Mouse (Mus musculus) heart, postnatal 0 days (tissue): ENCODE data around the gene Prl3d3.

Experiments used
- CTCF ChIP-seq: IDR thresholded peaks from 2 replicates; pipeline ENCODE4 v1.5.1; 2016; ENCODE audit warnings: antibody characterized with exemption, control low read depth, low read depth
- EP300 ChIP-seq: IDR thresholded peaks from 2 replicates; pipeline ENCODE4 v1.6.1; 2016; ENCODE audit warnings: antibody characterized with exemption, low read depth

DNA sequence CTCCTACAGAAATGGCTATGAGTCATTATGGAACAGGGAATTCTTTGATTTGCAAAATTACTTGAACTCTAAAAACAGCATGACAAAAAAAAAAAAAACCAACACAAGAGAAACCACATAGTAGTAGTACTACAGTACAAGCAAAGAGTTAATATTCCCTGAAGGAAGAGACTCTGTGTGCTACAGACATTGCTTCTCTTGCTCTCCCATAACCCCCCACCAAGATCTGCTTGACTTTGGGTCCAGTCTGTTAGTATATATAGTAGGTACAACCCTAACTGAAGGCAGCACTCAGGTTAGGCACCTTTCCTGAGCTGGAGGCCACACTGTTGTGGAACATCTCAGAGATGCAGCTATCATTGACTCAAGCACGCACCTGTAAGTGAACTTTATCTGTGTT is 39.8 kb downstream of the Prl3d3 start, which contains the start of gene Prl3c1:
- TF ChIP-seq CTCF (no peak), EP300 (no peak)
